Mouse (Mus musculus) embryonic facial prominence, embryonic 15.5 days (tissue): ENCODE data around the gene Dph6. TPM values are rescaled to one million over a fixed set of nuclear protein-coding genes. Genes with fewer than 3 reads are reported as not detected.

ENCODE experiments used
- ATAC-seq: fragments of 200-750 bp; cut with Nextera tagmentation; 2 replicates; pipeline ENCODE4 v1.8.0; 2017; ENCODE audit warnings: low read depth, moderate TSS enrichment; ENCODE audit not compliant: insufficient number of reproducible peaks, low FRiP score, low TSS enrichment
- H3K27ac ChIP-seq: fragments of 300-500 bp; sonication (generic); replicated peaks from 2 replicates; pipeline ENCODE4 v1.5.1; 2015; ENCODE audit warnings: mild to moderate bottlenecking, inconsistent platforms
- H3K27me3 ChIP-seq: fragments of 300-500 bp; sonication (generic); 2 replicates; pipeline ENCODE4 v1.6.1; 2015; ENCODE audit warnings: inconsistent platforms
- H3K36me3 ChIP-seq: fragments of 300-500 bp; sonication (generic); 2 replicates; pipeline ENCODE4 v1.6.1; 2015; ENCODE audit warnings: mild to moderate bottlenecking, inconsistent platforms
- H3K4me1 ChIP-seq: fragments of 300-500 bp; sonication (generic); 2 replicates; pipeline ENCODE4 v1.6.1; 2015; ENCODE audit warnings: inconsistent platforms
- H3K4me2 ChIP-seq: fragments of 300-500 bp; sonication (generic); replicated peaks from 2 replicates; pipeline ENCODE4 v1.6.1; 2015; ENCODE audit warnings: mild to moderate bottlenecking, inconsistent platforms
- H3K4me3 ChIP-seq: fragments of 300-500 bp; sonication (generic); replicated peaks from 2 replicates; pipeline ENCODE4 v1.5.1; 2015; ENCODE audit warnings: mild to moderate bottlenecking, inconsistent platforms
- H3K9ac ChIP-seq: fragments of 300-500 bp; sonication (generic); 2 replicates; pipeline ENCODE4 v1.6.1; 2015; ENCODE audit warnings: inconsistent platforms
- H3K9me3 ChIP-seq: fragments of 300-500 bp; sonication (generic); replicated peaks from 2 replicates; pipeline ENCODE4 v1.6.1; 2016; ENCODE audit warnings: inconsistent platforms
- WGBS: fragments of 180-500 bp; shearing (Covaris S2); methylation state at CpG from one replicate; pipeline ENCODE4 v1.1.7; 2015; 5-methylcytosine and 5-hydroxymethylcytosine counted together
- polyA plus RNA-seq: library from polyadenylated mRNA; unstranded; fragments of >200 nt; fragmentation: Nextera tagmentation; extraction: Ambion mirVana; gene quantifications from 2 replicates; pipeline ENCODE4 v1.2.1, GENCODE M21; 2015

The Dph6 gene
- polyA plus RNA-seq, 1 experiment from 2014 or later, result 25.6 TPM

- ATAC-seq, result no peak
Measured at GRCm38 (mm10) chr2:114536032-114536431, 118.7 kb downstream of the Dph6 start.

GRCm38 (mm10) chr2:114531010-114531756, 123.6 kb downstream of the Dph6 start:
- no peak overlapping the region for H3K4me3 ChIP-seq
- no peaks in the 10 kb centered on the region for H3K9me3 ChIP-seq
- H3K27me3 ChIP-seq, result no peaks in the 10 kb centered on the region
- no peak overlapping the region for H3K9ac ChIP-seq
- no peak overlapping the region for H3K4me2 ChIP-seq
- 70% methylated on average over 5 of the region's 5 CpGs for WGBS
- H3K4me1 ChIP-seq, result no peaks in the 10 kb centered on the region
- H3K27ac ChIP-seq, result no peak overlapping the region
- peaks cover 4% of the 10 kb centered on the region; the same call in 1 of the 2 replicates for H3K36me3 ChIP-seq
- no peak for ATAC-seq

More at GRCm38 (mm10) chr2:114536032-114536431, 118.7 kb downstream of the Dph6 start:
- WGBS, result 25% methylated on average over 1 of the region's 1 CpGs
- Histone ChIP-seq H3K9ac (no peak overlapping the region), H3K9me3 (no peaks in the 10 kb centered on the region), H3K27me3 (no peaks in the 10 kb centered on the region), H3K4me2 (no peak overlapping the region), H3K4me3 (no peak overlapping the region), H3K36me3 (peaks cover 4% of the 10 kb centered on the region; the same call in 1 of the 2 replicates), H3K27ac (no peak overlapping the region), H3K4me1 (no peaks in the 10 kb centered on the region)

GRCm38 (mm10) chr2:114520414-114520813, 134.3 kb downstream of the Dph6 start:
- no peaks in the 10 kb centered on the region for H3K9me3 ChIP-seq
- WGBS, result 63% methylated on average over 5 of the region's 5 CpGs
- H3K27me3 ChIP-seq, result no peaks in the 10 kb centered on the region
- no peak overlapping the region for H3K9ac ChIP-seq
- H3K4me2 ChIP-seq, result no peak overlapping the region
- no peaks in the 10 kb centered on the region for H3K4me1 ChIP-seq
- H3K27ac ChIP-seq, result no peak overlapping the region
- no peak for ATAC-seq
- no peak overlapping the region for H3K4me3 ChIP-seq
- H3K36me3 ChIP-seq, result 0 out of 2 replicates have a peak, but pooled peaks cover 5% of the 10 kb centered on the region

- H3K4me2 ChIP-seq, result no peak overlapping the region
- H3K27me3 ChIP-seq, result no peaks in the 10 kb centered on the region
- H3K27ac ChIP-seq, result no peak overlapping the region
- 80% methylated on average over 3 of the region's 3 CpGs for WGBS
- H3K4me3 ChIP-seq, result no peak overlapping the region
- no peak overlapping the region for H3K9ac ChIP-seq
- no peaks in the 10 kb centered on the region for H3K4me1 ChIP-seq
- 0 out of 2 replicates have a peak, but pooled peaks cover 5% of the 10 kb centered on the region for H3K36me3 ChIP-seq
- no peak for ATAC-seq
- no peaks in the 10 kb centered on the region for H3K9me3 ChIP-seq
Measured at GRCm38 (mm10) chr2:114519907-114520306, 134.9 kb downstream of the Dph6 start.

GRCm38 (mm10) chr2:114492398-114492797, 162.4 kb downstream of the Dph6 start:
- H3K4me2 ChIP-seq, result no peak overlapping the region
- ATAC-seq, result no peak
- no peak overlapping the region for H3K4me3 ChIP-seq
- WGBS, result 64% methylated on average over 3 of the region's 3 CpGs
- H3K27me3 ChIP-seq, result no peaks in the 10 kb centered on the region
- H3K9ac ChIP-seq, result no peak overlapping the region
- no peak overlapping the region for H3K27ac ChIP-seq
- no peaks in the 10 kb centered on the region for H3K4me1 ChIP-seq
- H3K9me3 ChIP-seq, result no peaks in the 10 kb centered on the region
- H3K36me3 ChIP-seq, result no peaks in the 10 kb centered on the region

GRCm38 (mm10) chr2:114491907-114492306, 162.9 kb downstream of the Dph6 start:
- Histone ChIP-seq H3K9ac (no peak overlapping the region), H3K4me3 (no peak overlapping the region), H3K4me2 (no peak overlapping the region), H3K36me3 (no peaks in the 10 kb centered on the region), H3K27me3 (no peaks in the 10 kb centered on the region), H3K4me1 (no peaks in the 10 kb centered on the region), H3K9me3 (no peaks in the 10 kb centered on the region), H3K27ac (no peak overlapping the region)
- WGBS, result 42% methylated on average over 3 of the region's 3 CpGs
- no peak for ATAC-seq

GRCm38 (mm10) chr2:114486980-114487379, 167.8 kb downstream of the Dph6 start:
- Histone ChIP-seq H3K4me3 (no peak overlapping the region), H3K4me2 (no peak overlapping the region), H3K9ac (no peak overlapping the region), H3K4me1 (no peaks in the 10 kb centered on the region), H3K27ac (no peak overlapping the region), H3K27me3 (no peaks in the 10 kb centered on the region), H3K9me3 (no peaks in the 10 kb centered on the region), H3K36me3 (no peaks in the 10 kb centered on the region)
- no peak for ATAC-seq
